22 mouse cellular contexts compared by ENCODE assay signal in genomic region chr10:22867210-22867609, GRCm38 (mm10). TPM values are rescaled to one million over a fixed set of nuclear protein-coding genes. Genes with fewer than 3 reads are reported as not detected.
"Had no signal": no experiment of that assay in that cellular context is flagged by ENCODE, and none has a peak within 500 bp of the region (broad histone marks: within the 10 kb centered on the region; RNA-seq: fewer than 3 reads in every experiment).

No protein-coding gene starts in this region.

- H3K27me3 ChIP-seq: liver, embryonic 13.5 days had no signal

- H3K9me3 ChIP-seq: liver, embryonic 13.5 days had no signal

- DNase-seq: kidney, adult 11 months; kidney, adult 8-10 months; kidney, postnatal 25 days; layer of hippocampus, adult 9-11 months; liver, embryonic 13.5 days; lung, adult 2 months; lung, postnatal 14 days; midbrain, embryonic 14.5 days; retina, postnatal 1 day; right cerebral cortex, postnatal 25 days; thymus, adult 18-20 months; thymus, postnatal 36 days had no signal

- H3K4me3 ChIP-seq: layer of hippocampus, adult 2 months; liver, embryonic 13.5 days had no signal

- H3K9ac ChIP-seq: liver, embryonic 13.5 days had no signal

- H3K4me2 ChIP-seq: liver, embryonic 13.5 days; midbrain, embryonic 11.5 days had no signal

- H3K27ac ChIP-seq: layer of hippocampus, adult 2 months; liver, embryonic 13.5 days; macrophage had no signal

- H3K4me1 ChIP-seq: liver, embryonic 13.5 days had no signal

- H3K36me3 ChIP-seq: liver, embryonic 13.5 days had no signal

RNA-seq across cellular contexts. Expression of gene Tcf21, which starts 47.2 kb away (rescaled TPM):
- total RNA-seq: layer of hippocampus, adult 2 months; layer of hippocampus, postnatal 25 days; left cerebral cortex, adult 18-20 months; left cerebral cortex, postnatal 36 days; megakaryocyte-erythroid progenitor cell, adult 5-6 weeks; midbrain, postnatal 0 days; neutrophil, adult 5-6 weeks had no signal
- polyA plus RNA-seq: limb, embryonic 11.5 days; macrophage; midbrain, embryonic 14.5 days; midbrain, postnatal 0 days had no signal
